Mouse (Mus musculus) olfactory bulb, adult 2 months (tissue): ENCODE data around the gene Itga2. TPM values are rescaled to one million over a fixed set of nuclear protein-coding genes. Genes with fewer than 3 reads are reported as not detected.

Experiments
- H3K27ac ChIP-seq: fragments of 200-500 bp; 2 replicates; pipeline ENCODE4 v1.5.1; 2012; ENCODE audit warnings: low read depth, low read length; ENCODE audit not compliant: insufficient read depth
- H3K4me1 ChIP-seq: fragments of 200-500 bp; 2 replicates; pipeline ENCODE4 v1.6.1; 2012; ENCODE audit warnings: low read length; ENCODE audit not compliant: control insufficient read depth, insufficient read depth
- H3K4me3 ChIP-seq: fragments of 200-500 bp; 2 replicates; pipeline ENCODE4 v1.5.1; 2012; ENCODE audit warnings: mild to moderate bottlenecking, low read depth, low read length, moderate library complexity; ENCODE audit not compliant: insufficient read depth
- CTCF ChIP-seq: fragments of 200-500 bp; IDR thresholded peaks from 2 replicates; pipeline ENCODE4 v1.5.1; 2012; ENCODE audit warnings: low read depth, mild to moderate bottlenecking, low read length, moderate library complexity; ENCODE audit not compliant: insufficient read depth
- POLR2A ChIP-seq: fragments of 200-500 bp; IDR thresholded peaks from 2 replicates; pipeline ENCODE4 v1.6.1; 2012; ENCODE audit warnings: mild to moderate bottlenecking, low read depth, low read length, moderate library complexity; ENCODE audit not compliant: insufficient read depth
- WGBS: fragments of 180-500 bp; shearing (Covaris S2); methylation state at CpG from one replicate; pipeline ENCODE4 v1.1.7; 2018; 5-methylcytosine and 5-hydroxymethylcytosine counted together
- polyA plus RNA-seq: library from polyadenylated mRNA; stranded (reverse); fragments of >200 nt; gene quantifications from 2 replicates; pipeline ENCODE4 v1.2.4, GENCODE M21; 2012; ENCODE audit warnings: low replicate concordance; ENCODE audit not compliant: missing spikeins, insufficient read depth, insufficient read length

Gene Itga2
- polyA plus RNA-seq, 1 experiment, result not detected

- TF ChIP-seq CTCF, result no peak
- TF ChIP-seq POLR2A, result no peak
- Histone ChIP-seq H3K4me3 (no peak overlapping the region), H3K27ac (no peak overlapping the region), H3K4me1 (no peaks in the 10 kb centered on the region; the same call in 1 of the 2 replicates)
- WGBS, result 97% methylated on average over 3 of the region's 3 CpGs
Measured at GRCm38 (mm10) chr13:114854428-114854827, 77.5 kb downstream of the Itga2 start.

- WGBS, result 92% methylated on average over 6 of the region's 6 CpGs
- H3K4me1 ChIP-seq, result no peaks in the 10 kb centered on the region; the same call in 1 of the 2 replicates
- no peak overlapping the region for H3K27ac ChIP-seq
- no peak overlapping the region for H3K4me3 ChIP-seq
- TF ChIP-seq CTCF (no peak), POLR2A (no peak)
Measured at GRCm38 (mm10) chr13:114854023-114854422, 77.9 kb downstream of the Itga2 start.

- WGBS, result 97% methylated on average over 2 of the region's 2 CpGs
- no peak overlapping the region for H3K4me3 ChIP-seq
- TF ChIP-seq CTCF, result no peak
- no peak for TF ChIP-seq POLR2A
- H3K4me1 ChIP-seq, result no peaks in the 10 kb centered on the region; the same call in 1 of the 2 replicates
- H3K27ac ChIP-seq, result no peak overlapping the region
Measured at GRCm38 (mm10) chr13:114853152-114853551, 78.7 kb downstream of the Itga2 start.

GRCm38 (mm10) chr13:114852264-114853111 is 79.4 kb downstream of the Itga2 start:
- WGBS, result 87% methylated on average over 6 of the region's 6 CpGs
- TF ChIP-seq CTCF, result no peak
- TF ChIP-seq POLR2A, result no peak
- H3K4me3 ChIP-seq, result no peak overlapping the region
- no peak overlapping the region for H3K27ac ChIP-seq
- no peaks in the 10 kb centered on the region; the same call in 1 of the 2 replicates for H3K4me1 ChIP-seq

GRCm38 (mm10) chr13:114848945-114849344 is 83.0 kb downstream of the Itga2 start:
- Histone ChIP-seq H3K4me3 (no peak overlapping the region), H3K27ac (no peak overlapping the region), H3K4me1 (no peaks in the 10 kb centered on the region)
- TF ChIP-seq POLR2A (no peak), CTCF (no peak)
- 68% methylated on average over 3 of the region's 3 CpGs for WGBS

GRCm38 (mm10) chr13:114845804-114846203 is 86.1 kb downstream of the Itga2 start:
- H3K4me3 ChIP-seq, result no peak overlapping the region
- TF ChIP-seq CTCF, result no peak
- TF ChIP-seq POLR2A, result no peak
- no peak overlapping the region for H3K27ac ChIP-seq
- no peaks in the 10 kb centered on the region for H3K4me1 ChIP-seq
- WGBS, result 90% methylated on average over 6 of the region's 6 CpGs

- H3K4me1 ChIP-seq, result peaks cover 8% of the 10 kb centered on the region
- WGBS, result 92% methylated on average over 1 of the region's 1 CpGs
- no peak overlapping the region for H3K4me3 ChIP-seq
- H3K27ac ChIP-seq, result no peak overlapping the region
- TF ChIP-seq POLR2A (no peak), CTCF (no peak)
Measured at GRCm38 (mm10) chr13:114843318-114843717, 88.6 kb downstream of the Itga2 start.

- Histone ChIP-seq H3K4me3 (no peak overlapping the region), H3K27ac (no peak overlapping the region), H3K4me1 (peaks cover 8% of the 10 kb centered on the region)
- TF ChIP-seq POLR2A (no peak), CTCF (no peak)
- 94% methylated on average over 4 of the region's 4 CpGs for WGBS
Measured at GRCm38 (mm10) chr13:114840545-114840944, 91.4 kb downstream of the Itga2 start.

GRCm38 (mm10) chr13:114839098-114839497 is 92.8 kb downstream of the Itga2 start:
- 76% methylated on average over 9 of the region's 9 CpGs for WGBS
- Histone ChIP-seq H3K4me1 (peaks cover 8% of the 10 kb centered on the region), H3K27ac (no peak overlapping the region), H3K4me3 (no peak overlapping the region)
- TF ChIP-seq POLR2A, result no peak
- no peak for TF ChIP-seq CTCF
